Mouse (Mus musculus) kidney, postnatal 0 days (tissue): ENCODE data around the gene Sfxn1. TPM values are rescaled to one million over a fixed set of nuclear protein-coding genes. Genes with fewer than 3 reads are reported as not detected.

Experiments
- ATAC-seq: fragments of 200-750 bp; cut with Nextera tagmentation; replicated peaks from 2 replicates; pipeline ENCODE4 v1.8.0; 2017; ENCODE audit warnings: low read depth, moderate number of reproducible peaks, moderate TSS enrichment, moderate library complexity; ENCODE audit not compliant: low FRiP score
- DNase-seq: peaks from one replicate; pipeline ENCODE4 v3.0.0-alpha.2; 2016; ENCODE audit warnings: low spot score
- H3K27ac ChIP-seq: fragments of 300-500 bp; sonication (generic); 2 replicates; pipeline ENCODE4 v1.5.1; 2014; ENCODE audit warnings: mild to moderate bottlenecking
- H3K27me3 ChIP-seq: fragments of 300-500 bp; sonication (generic); 2 replicates; pipeline ENCODE4 v1.6.1; 2014; ENCODE audit warnings: low read length, mixed read lengths; ENCODE audit not compliant: insufficient read depth
- H3K36me3 ChIP-seq: fragments of 300-500 bp; sonication (generic); 2 replicates; pipeline ENCODE4 v1.6.1; 2014; ENCODE audit warnings: low read length, mixed read lengths; ENCODE audit not compliant: insufficient read depth
- H3K4me1 ChIP-seq: fragments of 300-500 bp; sonication (generic); replicated peaks from 2 replicates; pipeline ENCODE4 v1.6.1; 2014; ENCODE audit warnings: antibody characterized with exemption, low read length, mixed read lengths; ENCODE audit not compliant: insufficient read depth
- H3K4me2 ChIP-seq: fragments of 300-500 bp; sonication (generic); 2 replicates; pipeline ENCODE4 v1.6.1; 2014; ENCODE audit warnings: mild to moderate bottlenecking, low read length, moderate library complexity, mixed read lengths
- H3K4me3 ChIP-seq: fragments of 300-500 bp; sonication (generic); replicated peaks from 2 replicates; pipeline ENCODE4 v1.5.1; 2014; ENCODE audit warnings: low read depth, low read length
- H3K9ac ChIP-seq: fragments of 300-500 bp; sonication (generic); 2 replicates; pipeline ENCODE4 v1.6.1; 2014; ENCODE audit warnings: low read depth, low read length
- H3K9me3 ChIP-seq: fragments of 300-500 bp; sonication (generic); replicated peaks from 2 replicates; pipeline ENCODE4 v1.6.1; 2016; ENCODE audit warnings: low read length, inconsistent platforms, mixed read lengths
- CTCF ChIP-seq: IDR thresholded peaks from 2 replicates; pipeline ENCODE4 v1.5.1; 2016; ENCODE audit warnings: antibody characterized with exemption, low read depth, mild to moderate bottlenecking, moderate library complexity
- WGBS: fragments of 180-500 bp; shearing (Covaris S2); extraction: QIAGEN DNeasy Blood & Tissue Kit; methylation state at CpG from one replicate; pipeline ENCODE4 v1.1.7; 2014; 5-methylcytosine and 5-hydroxymethylcytosine counted together
- polyA plus RNA-seq: library from polyadenylated mRNA; unstranded; fragments of >200 nt; fragmentation: Nextera tagmentation; extraction: Ambion mirVana; gene quantifications from 2 replicates; pipeline ENCODE4 v1.2.1, GENCODE M21; 2015

Gene Sfxn1
- polyA plus RNA-seq, 1 experiment from 2014 or later = 106 TPM

DNA sequence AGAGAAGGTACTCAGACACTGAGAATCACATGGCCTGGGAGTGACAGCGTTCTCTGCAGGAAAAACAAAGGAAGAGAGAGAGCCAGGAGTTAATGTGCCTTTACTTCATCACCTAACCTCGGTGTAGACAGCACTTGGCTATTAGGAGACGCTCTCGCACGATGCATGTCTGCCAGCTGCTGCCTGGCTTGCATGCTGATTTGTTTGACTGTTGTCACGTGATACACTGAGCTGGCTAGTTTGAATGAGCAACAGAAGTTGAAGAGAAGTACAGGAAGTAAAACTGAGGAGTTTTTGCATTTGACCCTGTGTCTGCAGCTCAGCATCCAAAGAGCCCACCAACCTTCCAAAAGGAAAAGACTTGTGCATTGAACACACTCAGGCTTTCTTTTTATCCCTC is 23.3 kb downstream of the Sfxn1 start:
- H3K4me3 ChIP-seq = no peak overlapping the region
- H3K9ac ChIP-seq = no peak overlapping the region
- H3K4me1 ChIP-seq = no peaks in the 10 kb centered on the region
- no peak overlapping the region for H3K27ac ChIP-seq
- H3K27me3 ChIP-seq = no peaks in the 10 kb centered on the region
- H3K4me2 ChIP-seq = no peak overlapping the region
- no peak for TF ChIP-seq CTCF
- DNase-seq (no peak), ATAC-seq (no peak)
- H3K9me3 ChIP-seq = no peaks in the 10 kb centered on the region
- WGBS = 68% methylated on average over 6 of the region's 6 CpGs
- H3K36me3 ChIP-seq = peaks cover 49% of the 10 kb centered on the region

- Histone ChIP-seq H3K9ac (no peak overlapping the region), H3K4me1 (no peaks in the 10 kb centered on the region), H3K9me3 (no peaks in the 10 kb centered on the region), H3K27me3 (no peaks in the 10 kb centered on the region), H3K4me3 (no peak overlapping the region), H3K4me2 (no peak overlapping the region), H3K36me3 (peaks cover 52% of the 10 kb centered on the region), H3K27ac (no peak overlapping the region)
- 85% methylated on average over 8 of the region's 8 CpGs for WGBS
- no peak for ATAC-seq
- DNase-seq = no peak
- TF ChIP-seq CTCF = no peak
These were observed 24.1 kb downstream of the Sfxn1 start for GRCm38 (mm10) chr13:54095721-54096120.

DNA sequence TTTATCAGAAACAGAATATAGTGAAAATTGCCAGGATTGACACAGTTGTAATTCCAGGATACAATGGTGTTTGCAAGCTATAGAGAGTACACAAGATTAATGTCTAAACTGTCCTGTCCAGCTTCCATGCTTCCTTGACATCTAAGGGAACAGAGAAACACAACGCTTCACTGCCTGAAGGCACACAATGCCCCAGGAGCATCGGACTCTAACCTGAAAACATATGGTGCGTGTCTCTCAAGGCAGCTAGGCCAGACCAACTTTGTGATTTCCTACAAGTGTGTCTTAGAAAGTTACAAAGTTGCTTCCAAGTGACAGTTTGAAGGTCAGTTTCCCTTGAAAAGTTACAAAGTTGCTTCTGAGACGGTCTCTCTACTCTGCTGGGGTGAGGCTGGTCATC is 25.6 kb downstream of the Sfxn1 start:
- Histone ChIP-seq H3K4me3 (no peak overlapping the region), H3K27ac (peak overlapping the region; percentile 54; the same call in 1 of the 2 replicates), H3K4me2 (no peak overlapping the region), H3K36me3 (peaks cover 42% of the 10 kb centered on the region), H3K4me1 (no peaks in the 10 kb centered on the region), H3K9ac (no peak overlapping the region), H3K27me3 (no peaks in the 10 kb centered on the region), H3K9me3 (no peaks in the 10 kb centered on the region)
- ATAC-seq (peak; percentile 71), DNase-seq (no peak)
- 71% methylated on average over 4 of the region's 4 CpGs for WGBS
- no peak for TF ChIP-seq CTCF

DNA sequence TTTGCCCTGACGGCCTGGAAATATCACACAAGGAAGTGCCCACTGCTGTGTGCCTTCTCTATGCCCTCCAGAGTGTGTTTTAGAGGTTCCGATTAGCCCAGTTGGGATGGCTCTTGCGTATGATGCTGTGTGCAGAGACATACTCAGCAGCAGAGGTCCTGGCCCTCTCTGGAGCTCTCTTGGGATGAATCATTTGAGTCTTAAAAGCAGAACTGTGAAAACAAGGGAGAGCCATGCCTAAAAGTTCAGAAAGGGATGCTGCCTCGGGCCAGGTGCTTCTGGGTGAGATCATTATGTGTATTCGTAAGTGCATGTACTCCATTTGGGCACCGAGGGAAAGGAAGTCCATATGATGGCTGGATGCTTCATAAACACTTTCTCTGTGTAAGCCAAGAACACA is 26.1 kb downstream of the Sfxn1 start:
- no peak overlapping the region for H3K4me3 ChIP-seq
- no peak overlapping the region for H3K4me2 ChIP-seq
- 84% methylated on average over 6 of the region's 6 CpGs for WGBS
- no peaks in the 10 kb centered on the region for H3K9me3 ChIP-seq
- H3K4me1 ChIP-seq = no peaks in the 10 kb centered on the region
- no peak for DNase-seq
- no peak for TF ChIP-seq CTCF
- no peak for ATAC-seq
- no peaks in the 10 kb centered on the region for H3K27me3 ChIP-seq
- peak overlapping the region; percentile 62; the same call in 1 of the 2 replicates for H3K27ac ChIP-seq
- peaks cover 39% of the 10 kb centered on the region for H3K36me3 ChIP-seq
- no peak overlapping the region for H3K9ac ChIP-seq

DNA sequence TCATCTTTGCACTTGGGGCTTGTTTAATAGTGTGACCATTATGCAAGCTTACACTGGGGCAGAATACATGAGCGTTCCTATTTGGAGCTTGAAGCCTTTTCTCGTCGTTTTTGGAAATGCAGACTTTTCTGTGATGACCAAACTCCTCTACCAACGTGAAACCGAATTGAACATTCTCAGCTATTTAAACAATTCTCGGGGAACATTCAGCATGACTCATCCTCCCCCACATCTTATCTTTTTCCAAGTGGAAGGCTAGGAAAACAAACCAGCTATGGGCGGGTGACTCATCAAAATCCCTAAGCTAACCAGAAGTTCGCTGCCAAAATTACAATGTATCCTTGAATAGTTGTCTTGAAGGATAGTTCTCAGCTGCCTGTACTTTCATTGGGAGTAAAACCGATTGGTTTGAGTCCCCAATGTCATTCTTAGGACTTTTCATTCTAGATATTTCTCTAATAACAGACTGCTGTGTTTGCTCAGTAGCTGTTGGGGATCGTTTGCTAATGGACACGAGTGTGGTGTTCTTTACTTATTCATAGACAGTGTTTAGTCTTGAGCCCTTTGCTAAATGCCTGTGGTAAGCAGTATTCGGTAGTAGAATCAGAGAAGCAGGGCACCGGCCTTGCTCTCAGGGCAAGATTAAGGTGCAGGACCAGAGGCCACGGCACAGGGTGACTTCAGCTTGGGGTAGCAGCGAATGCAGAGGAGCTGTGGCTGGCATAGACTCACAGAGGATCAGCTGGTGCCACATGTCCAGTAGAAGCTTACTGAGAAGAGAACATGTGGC is 29.6 kb downstream of the Sfxn1 start:
- H3K36me3 ChIP-seq = peaks cover 19% of the 10 kb centered on the region; the same call in 1 of the 2 replicates
- no peak for ATAC-seq
- no peak overlapping the region for H3K4me2 ChIP-seq
- no peaks in the 10 kb centered on the region for H3K9me3 ChIP-seq
- no peaks in the 10 kb centered on the region for H3K4me1 ChIP-seq
- no peak overlapping the region for H3K4me3 ChIP-seq
- H3K27me3 ChIP-seq = no peaks in the 10 kb centered on the region
- H3K27ac ChIP-seq = no peak overlapping the region
- TF ChIP-seq CTCF = no peak
- no peak overlapping the region for H3K9ac ChIP-seq
- 70% methylated on average over 15 of the region's 15 CpGs for WGBS
- peak; percentile 44 for DNase-seq

DNA sequence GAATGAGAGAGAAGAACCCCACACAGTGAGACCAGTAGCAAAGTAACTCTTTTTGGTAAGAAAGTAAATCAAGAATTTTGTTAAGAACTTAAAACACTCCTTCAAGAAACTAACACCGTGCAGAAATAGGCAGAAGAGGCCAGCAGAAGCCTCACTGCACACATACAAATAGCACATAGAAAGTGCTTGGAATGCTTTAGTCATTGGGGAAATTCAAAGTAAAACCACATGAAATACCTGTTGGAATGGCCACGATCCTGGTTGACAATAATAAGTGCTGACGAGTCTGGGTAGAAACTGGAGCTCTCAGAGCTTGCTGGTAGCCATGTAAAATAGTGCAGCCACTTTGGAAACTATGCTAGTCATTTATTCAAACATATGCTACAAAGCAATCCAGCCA is 30.4 kb downstream of the Sfxn1 start:
- 89% methylated on average over 3 of the region's 3 CpGs for WGBS

More for the DNA sequence above, 30.4 kb downstream of the Sfxn1 start:
- no peaks in the 10 kb centered on the region for H3K27me3 ChIP-seq
- no peak overlapping the region for H3K9ac ChIP-seq
- no peak for DNase-seq
- peaks cover 23% of the 10 kb centered on the region for H3K36me3 ChIP-seq
- no peaks in the 10 kb centered on the region for H3K9me3 ChIP-seq
- ATAC-seq = no peak
- H3K4me2 ChIP-seq = no peak overlapping the region
- no peaks in the 10 kb centered on the region for H3K4me1 ChIP-seq
- no peak overlapping the region for H3K27ac ChIP-seq
- H3K4me3 ChIP-seq = no peak overlapping the region
- TF ChIP-seq CTCF = no peak
